Comparison of ENCODE assay signal across 8 mouse cellular contexts in the genomic region with DNA sequence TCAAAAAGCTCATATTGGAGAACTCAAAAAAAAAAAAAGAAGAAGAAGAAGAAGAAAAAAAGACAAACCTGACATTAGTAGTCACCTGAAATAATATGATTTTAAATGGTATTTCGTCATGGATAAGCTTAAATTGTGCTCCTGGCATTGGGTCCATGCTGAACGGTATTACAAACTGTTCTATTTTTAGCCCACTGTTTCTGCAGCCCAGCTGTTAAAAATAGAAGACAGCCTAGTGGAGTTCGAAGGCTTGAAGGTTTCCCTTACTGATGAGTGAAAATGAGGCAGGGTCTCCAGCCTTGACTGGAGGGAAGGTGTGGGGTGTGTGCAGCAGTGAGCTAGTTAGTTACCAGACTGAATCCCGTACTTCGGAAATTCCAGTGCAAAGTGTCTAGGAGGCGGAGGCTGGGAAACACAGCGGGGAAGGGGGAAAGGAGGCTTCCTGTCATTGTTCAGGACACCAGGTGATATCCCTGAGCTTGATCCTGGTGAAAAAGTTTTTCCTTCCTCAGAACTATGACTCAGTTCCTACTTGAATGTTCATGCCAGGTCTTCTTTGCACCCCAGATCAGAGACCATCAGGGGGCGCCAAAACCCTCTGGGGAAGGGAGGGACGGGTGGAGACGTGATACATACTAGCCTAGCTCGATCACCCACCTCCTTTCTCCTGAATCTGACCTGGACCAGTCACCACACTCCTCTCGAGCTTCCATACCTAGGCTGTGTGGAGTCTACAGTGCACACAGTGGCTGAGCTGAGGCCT.
A peak's percentile ranks its signal among the peaks of the same experiment; 100 is the strongest.
DNase-seq lines count a peak whose midpoint lies in the region; ATAC-seq lines count a peak whose summit lies in the region.

No protein-coding gene starts in this region.

- no peak overlapping the region for H3K9ac ChIP-seq in kidney, embryonic 15.5 days
- no peak overlapping the region for H3K9ac ChIP-seq in lung, embryonic 15.5 days

- DNase-seq in cerebellum, postnatal 25 days = peak; percentile 11 to 56
- peak; percentile 90 to 93 for DNase-seq in heart, adult 18-20 months
- DNase-seq in right cerebral cortex, postnatal 14 days = peak; percentile 55
- peak; percentile 63 for DNase-seq in urinary bladder, postnatal 14 days (ENCODE audit: low spot score)

- no peak for ATAC-seq in megakaryocyte, adult 5-6 weeks (ENCODE audit: poor library complexity, severe bottlenecking)
- peak; percentile 34; the same call in 1 of the 2 replicates for ATAC-seq in kidney, embryonic 15.5 days (replicated peaks; ENCODE audit: low FRiP score)
- ATAC-seq in lung, embryonic 15.5 days (ENCODE audit: borderline replicate concordance, extremely low read depth, low FRiP score, low TSS enrichment) = peak; percentile 67

- H3K4me3 ChIP-seq in megakaryocyte, embryonic 14.5 days (replicated peaks) = peak overlapping the region; percentile 72
- H3K4me3 ChIP-seq in kidney, embryonic 15.5 days (replicated peaks) = no peak overlapping the region
- H3K4me3 ChIP-seq in lung, embryonic 15.5 days = no peak overlapping the region

- peaks cover 13% of the 10 kb centered on the region for H3K4me1 ChIP-seq in megakaryocyte, embryonic 14.5 days
- H3K4me1 ChIP-seq in kidney, embryonic 15.5 days = peaks cover 28% of the 10 kb centered on the region
- peaks cover 22% of the 10 kb centered on the region for H3K4me1 ChIP-seq in lung, embryonic 15.5 days

- no peak overlapping the region for H3K27ac ChIP-seq in kidney, embryonic 15.5 days
- peak overlapping the region; percentile 12; the same call in 1 of the 2 replicates for H3K27ac ChIP-seq in lung, embryonic 15.5 days

- H3K9me3 ChIP-seq in megakaryocyte, embryonic 14.5 days = no peaks in the 10 kb centered on the region
- no peaks in the 10 kb centered on the region for H3K9me3 ChIP-seq in kidney, embryonic 15.5 days (replicated peaks)
- H3K9me3 ChIP-seq in lung, embryonic 15.5 days = no peaks in the 10 kb centered on the region

- H3K4me2 ChIP-seq in kidney, embryonic 15.5 days = no peak overlapping the region
- H3K4me2 ChIP-seq in lung, embryonic 15.5 days = peak overlapping the region; percentile 7; the same call in 1 of the 2 replicates

- peaks cover 1% of the 10 kb centered on the region for H3K27me3 ChIP-seq in megakaryocyte, embryonic 14.5 days (replicated peaks)
- H3K27me3 ChIP-seq in kidney, embryonic 15.5 days = no peaks in the 10 kb centered on the region
- no peaks in the 10 kb centered on the region for H3K27me3 ChIP-seq in lung, embryonic 15.5 days

- 42% methylated on average over 12 of the region's 12 CpGs for WGBS in kidney, embryonic 15.5 days
- WGBS in lung, embryonic 15.5 days = 18% methylated on average over 12 of the region's 12 CpGs

- H3K36me3 ChIP-seq in megakaryocyte, embryonic 14.5 days (replicated peaks; ENCODE audit: low read length) = no peaks in the 10 kb centered on the region
- H3K36me3 ChIP-seq in kidney, embryonic 15.5 days = no peaks in the 10 kb centered on the region
- no peaks in the 10 kb centered on the region for H3K36me3 ChIP-seq in lung, embryonic 15.5 days

Comparison
In these comparisons a context has a peak if more than half of its experiments do, and no peak if none do; other contexts are left out.
1. DNase-seq: peak in every context shown above with its lines; median percentile 92 in heart, adult 18-20 months; 63 in urinary bladder, postnatal 14 days; 55 in right cerebral cortex, postnatal 14 days; 34 in cerebellum, postnatal 25 days.